In the genomic region with DNA sequence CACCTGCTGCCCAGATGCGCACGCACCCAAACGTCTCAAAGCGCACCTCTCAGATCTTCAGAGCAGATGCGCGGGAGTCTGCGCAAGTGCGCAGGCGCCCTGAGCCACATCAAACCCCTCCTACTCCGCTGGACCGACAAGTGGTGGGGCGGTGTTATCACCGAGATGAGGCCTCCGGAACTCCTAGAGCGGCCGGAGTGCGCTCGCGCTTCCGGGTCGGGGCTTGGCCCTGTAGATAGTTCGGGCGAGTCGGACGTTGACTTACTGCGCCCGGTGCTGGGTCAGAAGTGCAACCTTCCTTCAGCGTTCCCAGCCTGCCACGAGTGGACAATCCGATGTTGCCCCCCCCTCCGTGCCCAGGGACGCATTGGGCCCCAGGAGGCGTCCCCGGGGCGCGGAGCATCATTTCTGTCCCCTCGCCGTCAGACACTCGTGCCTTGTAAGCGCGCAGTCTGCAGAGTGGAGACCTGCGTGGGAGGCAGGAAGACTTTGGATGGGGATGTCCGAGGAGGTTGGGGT, we compare ENCODE assay signal across 8 mouse cellular contexts. TPM values are rescaled to one million over a fixed set of nuclear protein-coding genes. Genes with fewer than 3 reads are reported as not detected.
DNase-seq lines count a peak whose midpoint lies in the region; ATAC-seq and TF ChIP-seq lines count a peak whose summit lies in the region.

No protein-coding gene starts in this region.

- no peak; the same call in 1 of the 2 replicates for TF ChIP-seq POLR2A in brain, embryonic 14.5 days (IDR thresholded peaks at IDR 0.05; ENCODE audit: borderline replicate concordance, extremely low read depth, insufficient read depth, insufficient read length, poor library complexity, severe bottlenecking)

- WGBS in heart, embryonic 13.5 days: under 1% methylated on average over 43 of the region's 43 CpGs
- under 1% methylated on average over 43 of the region's 43 CpGs for whole genome bisulfite sequencing in liver, embryonic 12.5 days (ENCODE audit: insufficient replicate concordance)
- under 1% methylated on average over 43 of the region's 43 CpGs for WGBS in stomach, embryonic 15.5 days

- H3K79me3 ChIP-seq in C2C12 (ENCODE audit: low read depth): peaks cover 11% of the 10 kb centered on the region

- peak overlapping the region; percentile 18 for H3K4me3 ChIP-seq in C2C12 (ENCODE audit: insufficient read depth, poor library complexity, severe bottlenecking)
- peak overlapping the region; percentile 84 for H3K4me3 ChIP-seq in erythroblast, embryonic 14.5 days (replicated peaks)
- H3K4me3 ChIP-seq in heart, embryonic 13.5 days: peak overlapping the region; percentile 75
- peak overlapping the region; percentile 76 for H3K4me3 ChIP-seq in liver, embryonic 12.5 days
- H3K4me3 ChIP-seq in stomach, embryonic 15.5 days (replicated peaks): peak overlapping the region; percentile 72

- H3K79me2 ChIP-seq in C2C12 (ENCODE audit: control insufficient read depth, insufficient read depth): peaks cover 24% of the 10 kb centered on the region

- DNase-seq in brain, embryonic 14.5 days (ENCODE audit: low read depth): peak; percentile 99
- DNase-seq in kidney, postnatal 10 days: peak; percentile 93
- DNase-seq in natural killer cell, adult 2 months (ENCODE audit: low spot score in 2 of 2): peak; percentile 86 to 89

- peak overlapping the region; percentile 52 for H3ac ChIP-seq in C2C12 (ENCODE audit: control insufficient read depth, insufficient read length, low read depth)

- peak overlapping the region; percentile 92 for H3K9ac ChIP-seq in heart, embryonic 13.5 days
- H3K9ac ChIP-seq in liver, embryonic 12.5 days: peak overlapping the region; percentile 90
- peak overlapping the region; percentile 65 for H3K9ac ChIP-seq in stomach, embryonic 15.5 days

- H3K27ac ChIP-seq in heart, embryonic 13.5 days (replicated peaks): peak overlapping the region; percentile 63
- H3K27ac ChIP-seq in liver, embryonic 12.5 days: peak overlapping the region; percentile 81
- H3K27ac ChIP-seq in stomach, embryonic 15.5 days: peak overlapping the region; percentile 75

- peak; percentile 87 for ATAC-seq in heart, embryonic 13.5 days (ENCODE audit: extremely low read depth, insufficient number of reproducible peaks, low FRiP score, low TSS enrichment)
- peak; percentile 95 for ATAC-seq in liver, embryonic 12.5 days
- peak; percentile 91 for ATAC-seq in stomach, embryonic 15.5 days (ENCODE audit: insufficient read depth, low FRiP score, low read depth)

- no peaks in the 10 kb centered on the region for H3K27me3 ChIP-seq in C2C12 (ENCODE audit: control insufficient read depth, insufficient read depth, insufficient read length)
- H3K27me3 ChIP-seq in erythroblast, embryonic 14.5 days (ENCODE audit: control insufficient read depth): no peaks in the 10 kb centered on the region
- H3K27me3 ChIP-seq in heart, embryonic 13.5 days (replicated peaks): no peaks in the 10 kb centered on the region
- no peaks in the 10 kb centered on the region for H3K27me3 ChIP-seq in liver, embryonic 12.5 days (replicated peaks)
- H3K27me3 ChIP-seq in stomach, embryonic 15.5 days (replicated peaks): no peaks in the 10 kb centered on the region

- H3K36me3 ChIP-seq in C2C12 (ENCODE audit: control insufficient read depth, insufficient read depth): peaks cover 39% of the 10 kb centered on the region
- H3K36me3 ChIP-seq in erythroblast, embryonic 14.5 days (ENCODE audit: control insufficient read depth): peaks cover 42% of the 10 kb centered on the region
- H3K36me3 ChIP-seq in heart, embryonic 13.5 days: peaks cover 43% of the 10 kb centered on the region
- H3K36me3 ChIP-seq in liver, embryonic 12.5 days: peaks cover 43% of the 10 kb centered on the region
- peaks cover 28% of the 10 kb centered on the region for H3K36me3 ChIP-seq in stomach, embryonic 15.5 days

- H3K9me3 ChIP-seq in erythroblast, embryonic 14.5 days (ENCODE audit: control insufficient read depth, low read length): no peaks in the 10 kb centered on the region
- H3K9me3 ChIP-seq in heart, embryonic 13.5 days: no peaks in the 10 kb centered on the region
- H3K9me3 ChIP-seq in liver, embryonic 12.5 days (replicated peaks): no peaks in the 10 kb centered on the region
- H3K9me3 ChIP-seq in stomach, embryonic 15.5 days: no peaks in the 10 kb centered on the region

- peak overlapping the region; percentile 87 for H3K4me2 ChIP-seq in heart, embryonic 13.5 days
- peak overlapping the region; percentile 94 for H3K4me2 ChIP-seq in liver, embryonic 12.5 days
- H3K4me2 ChIP-seq in stomach, embryonic 15.5 days: peak overlapping the region; percentile 89

- no peak for TF ChIP-seq CTCF in C2C12 (IDR thresholded peaks at IDR 0.05; ENCODE audit: control insufficient read depth, insufficient read depth, insufficient read length)
- no peak for TF ChIP-seq CTCF in brain, embryonic 14.5 days (IDR thresholded peaks at IDR 0.05; ENCODE audit: borderline replicate concordance, extremely low read depth, insufficient read depth, insufficient read length)

- H3K4me1 ChIP-seq in erythroblast, embryonic 14.5 days (ENCODE audit: control insufficient read depth): peaks cover 73% of the 10 kb centered on the region
- H3K4me1 ChIP-seq in heart, embryonic 13.5 days: peaks cover 34% of the 10 kb centered on the region
- peaks cover 72% of the 10 kb centered on the region for H3K4me1 ChIP-seq in liver, embryonic 12.5 days
- peaks cover 32% of the 10 kb centered on the region for H3K4me1 ChIP-seq in stomach, embryonic 15.5 days

TF ChIP-seq in C2C12, 6 proteins besides CTCF, POLR2A, EP300 and RAD21:
- TF ChIP-seq MAX (IDR thresholded peaks at IDR 0.05) (no peak), FOSL1 (IDR thresholded peaks at IDR 0.05; ENCODE audit: insufficient read depth, low read length, poor library complexity, severe bottlenecking) (no peak), CEBPB (IDR thresholded peaks at IDR 0.05; ENCODE audit: low read depth) (no peak), USF1 (IDR thresholded peaks at IDR 0.05; ENCODE audit: low read depth) (no peak), MYOG (IDR thresholded peaks at IDR 0.05; ENCODE audit: control insufficient read depth, extremely low read depth, insufficient read length) (no peak), MYOD1 (IDR thresholded peaks at IDR 0.05; ENCODE audit: control insufficient read depth, insufficient read length, low read depth) (no peak)

RNA-seq across cellular contexts. Expression of gene Rpl14, which starts 5.9 kb away (rescaled TPM):
- 1,443 TPM for polyA plus RNA-seq in C2C12 (2012; fragmentation: generic; extraction: Trizol)
- 456 and 548 TPM in 2 replicates for polyA plus RNA-seq in brain, embryonic 14.5 days (2012; rRNA removed)
- 124 and 135 TPM in 2 replicates for polyA plus RNA-seq in erythroblast, embryonic 14.5 days (2012)
- 425 and 468 TPM in 2 replicates for polyA plus RNA-seq in heart, embryonic 13.5 days (2015; fragmentation: Nextera tagmentation; extraction: Ambion mirVana)
- polyA plus RNA-seq in liver, embryonic 12.5 days (2016; fragmentation: Nextera tagmentation; extraction: Ambion mirVana): 722 and 731 TPM in 2 replicates
- 694 and 820 TPM in 2 replicates for polyA plus RNA-seq in stomach, embryonic 15.5 days (2015; fragmentation: Nextera tagmentation; extraction: Ambion mirVana)

RNA-seq across cellular contexts. Expression of gene Entpd3, which starts 37.6 kb away (rescaled TPM):
- 0.02 TPM for polyA plus RNA-seq in C2C12 (2012; fragmentation: generic; extraction: Trizol)
- 3.1 and 3.9 TPM in 2 replicates for polyA plus RNA-seq in brain, embryonic 14.5 days (2012; rRNA removed)
- polyA plus RNA-seq in erythroblast, embryonic 14.5 days (2012): 0.03 TPM in 1 of 2 replicates, not detected in the other
- polyA plus RNA-seq in heart, embryonic 13.5 days (2015; fragmentation: Nextera tagmentation; extraction: Ambion mirVana): 0.40 and 0.55 TPM in 2 replicates
- polyA plus RNA-seq in liver, embryonic 12.5 days (2016; fragmentation: Nextera tagmentation; extraction: Ambion mirVana): 0.05 TPM in 1 of 2 replicates, not detected in the other
- 5.5 and 5.7 TPM in 2 replicates for polyA plus RNA-seq in stomach, embryonic 15.5 days (2015; fragmentation: Nextera tagmentation; extraction: Ambion mirVana)

Comparison
In these comparisons a context has a peak if more than half of its experiments do, and no peak if none do; other contexts are left out.
1. Peak in every context shown above with its lines: DNase-seq, ATAC-seq, H3K4me3 ChIP-seq and H3K27ac ChIP-seq.
2. H3K4me3 ChIP-seq: peak in every context shown above with its lines; median percentile 84 in erythroblast, embryonic 14.5 days; 76 in liver, embryonic 12.5 days; 75 in heart, embryonic 13.5 days; 72 in stomach, embryonic 15.5 days; 18 in C2C12.